Mouse (Mus musculus) CD4-positive, CD25-positive, alpha-beta regulatory T cell, adult 4 months (primary cell): ENCODE results near the gene Nos1. TPM values are rescaled to one million over a fixed set of nuclear protein-coding genes. Genes with fewer than 3 reads are reported as not detected.

Experiments
- ATAC-seq: one replicate; pipeline ENCODE4 v1.8.0; 2017
- polyA plus RNA-seq, 2 experiments: library from polyadenylated mRNA; unstranded; fragments of 100-300 nt; shearing (Covaris generic); gene quantifications; one replicate each; pipeline ENCODE4 v1.2.1; 2017

Gene Nos1
- polyA plus RNA-seq, 2 experiments from 2014 or later: 0.16 to 0.17 TPM

DNA sequence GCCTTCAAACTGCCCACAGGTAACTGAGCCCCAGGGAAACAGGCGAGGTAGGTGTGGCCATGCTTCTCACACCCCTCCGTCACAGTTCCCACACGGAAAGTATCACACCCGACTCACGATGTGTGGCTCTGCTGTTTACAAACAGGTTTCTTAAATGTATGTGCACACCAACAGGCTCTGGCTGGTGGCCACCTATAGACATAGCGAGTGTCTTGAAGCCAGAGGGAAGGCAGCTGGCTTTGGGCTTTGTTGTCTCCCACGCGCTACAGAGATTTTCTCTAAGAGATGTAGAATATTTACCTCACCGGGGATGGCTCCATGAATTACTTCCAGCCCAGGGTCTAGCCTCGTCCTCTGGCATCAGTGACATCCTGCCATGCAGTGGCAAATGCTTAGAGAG lies 118.5 kb downstream of the Nos1 start:
- no peak for ATAC-seq

- ATAC-seq: no peak
Observed at GRCm38 (mm10) chr5:117900921-117901705, 120.3 kb downstream of the Nos1 start.

DNA sequence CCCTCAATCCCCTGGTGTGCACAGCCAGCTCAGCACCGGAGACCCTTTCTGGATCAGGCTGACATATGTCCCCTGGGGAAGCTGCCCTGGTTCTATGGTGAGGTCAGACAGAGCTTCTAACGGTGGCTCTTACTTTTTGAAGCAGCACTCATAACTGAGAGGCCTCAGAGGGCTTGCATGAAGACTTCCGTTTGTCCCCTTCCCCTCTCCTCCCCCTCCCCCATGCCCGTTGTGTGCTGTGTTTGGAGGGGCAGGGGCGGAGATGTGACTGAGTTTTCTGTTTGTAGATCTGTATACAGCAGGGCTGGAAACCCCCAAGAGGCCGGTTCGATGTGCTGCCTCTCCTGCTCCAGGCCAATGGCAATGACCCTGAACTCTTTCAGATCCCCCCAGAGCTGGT lies 122.7 kb downstream of the Nos1 start:
- ATAC-seq: no peak

GRCm38 (mm10) chr5:117905728-117906127 lies 124.9 kb downstream of the Nos1 start:
- ATAC-seq: no peak

DNA sequence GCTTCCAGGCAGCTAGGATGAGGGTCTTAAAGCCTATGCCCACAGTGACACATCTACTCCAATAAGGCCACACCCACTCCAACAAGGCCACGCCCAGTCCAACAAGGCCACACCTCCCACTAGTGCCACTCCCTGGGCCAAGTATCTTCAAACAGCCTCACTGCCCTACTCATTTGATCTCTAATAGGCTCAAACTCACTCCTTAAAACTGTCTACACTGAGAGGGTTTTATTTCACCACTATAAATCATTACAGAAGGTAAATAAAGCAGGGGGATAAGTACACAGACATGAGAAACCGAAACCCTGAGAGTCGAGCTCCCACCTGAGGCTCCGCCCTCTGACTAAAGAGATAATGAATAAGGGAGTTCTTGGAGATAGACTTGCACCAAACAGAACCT lies 128.7 kb downstream of the Nos1 start:
- no peak for ATAC-seq

GRCm38 (mm10) chr5:117916349-117916748 lies 135.5 kb downstream of the Nos1 start:
- no peak for ATAC-seq

- ATAC-seq: no peak
Observed at GRCm38 (mm10) chr5:117916906-117917305, 136.1 kb downstream of the Nos1 start.

DNA sequence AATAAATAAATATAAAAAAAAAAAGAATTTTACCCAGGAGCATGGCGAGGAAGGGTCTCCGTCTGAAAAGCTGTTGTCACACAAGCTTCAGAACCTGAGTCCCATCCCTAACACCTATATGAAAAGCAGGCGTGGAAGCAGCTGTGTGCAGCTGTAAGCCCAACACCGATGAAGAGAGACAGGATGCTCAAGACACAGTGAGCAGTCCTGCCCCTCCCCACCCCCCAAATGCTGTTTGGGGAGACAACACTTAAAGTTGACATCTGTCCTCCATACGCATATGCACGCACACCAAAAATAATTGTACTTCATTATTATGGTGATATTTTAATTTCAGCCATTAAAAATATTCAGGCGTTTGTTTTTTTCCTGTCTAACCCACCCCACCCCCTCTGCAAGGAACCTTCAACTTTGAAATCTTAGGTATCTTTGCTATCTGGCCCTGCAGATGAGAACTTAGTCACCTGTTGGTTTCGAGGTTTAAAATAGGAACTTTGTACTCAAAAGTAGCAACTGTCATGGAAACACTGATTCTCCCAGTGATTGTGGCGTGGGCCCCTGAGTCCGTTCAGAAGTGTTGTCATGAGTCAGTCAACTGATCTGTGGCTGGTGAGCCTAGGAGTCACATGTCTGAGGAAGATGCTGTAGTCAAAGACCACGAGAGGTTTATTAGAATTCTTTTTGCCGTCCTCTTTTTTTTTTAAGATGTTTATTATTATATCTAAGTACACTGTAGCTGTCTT lies 141.1 kb downstream of the Nos1 start:
- peak; percentile 54 for ATAC-seq

DNA sequence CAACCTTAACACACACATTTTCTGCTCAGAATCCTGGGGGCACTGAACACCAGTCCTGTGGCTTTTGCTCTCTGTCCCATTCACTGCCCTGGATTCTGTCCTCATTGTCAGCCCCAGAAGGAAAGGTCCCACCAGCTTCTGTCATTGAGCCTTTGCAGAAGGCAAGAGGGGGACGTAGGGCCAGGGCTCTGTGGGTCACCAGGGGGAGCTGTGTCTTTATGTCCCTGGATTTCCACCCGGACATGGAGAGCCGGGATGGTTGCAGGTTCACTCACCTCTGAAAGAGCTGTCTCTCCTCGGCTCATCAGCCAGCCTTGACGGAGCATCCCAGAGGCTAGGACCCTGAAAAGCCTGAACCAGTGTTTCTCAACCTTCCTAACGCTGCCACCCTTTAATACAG lies 142.9 kb downstream of the Nos1 start:
- no peak for ATAC-seq

- ATAC-seq: no peak
Observed at GRCm38 (mm10) chr5:117928553-117928952, 147.7 kb downstream of the Nos1 start.

GRCm38 (mm10) chr5:117932222-117932621 lies 151.4 kb downstream of the Nos1 start:
- ATAC-seq: no peak

GRCm38 (mm10) chr5:117932862-117933261 lies 152.0 kb downstream of the Nos1 start:
- peak; percentile 70 for ATAC-seq

- ATAC-seq: no peak
Observed at GRCm38 (mm10) chr5:117936346-117936745, 155.5 kb downstream of the Nos1 start.

DNA sequence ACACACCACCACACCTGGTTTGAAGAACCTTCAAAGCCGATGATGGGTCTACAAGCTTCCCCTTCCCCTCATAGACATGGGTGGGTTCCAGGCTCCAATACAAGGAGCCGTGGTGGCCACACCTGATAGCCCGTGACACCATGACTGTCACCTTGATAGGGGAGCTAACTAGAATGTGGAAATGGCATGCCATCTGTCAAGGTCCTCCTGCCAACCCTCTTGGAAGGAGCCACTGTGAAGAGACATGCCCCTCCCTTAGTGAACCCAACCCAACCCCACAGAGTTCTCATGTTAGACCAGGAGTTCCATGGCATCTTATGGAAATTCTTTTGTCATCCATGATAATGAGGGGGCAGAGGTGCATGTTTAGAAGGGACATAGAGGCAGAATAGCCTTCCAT lies 156.4 kb downstream of the Nos1 start:
- ATAC-seq: no peak

GRCm38 (mm10) chr5:117938182-117938581 lies 157.3 kb downstream of the Nos1 start:
- peak; percentile 89 for ATAC-seq

GRCm38 (mm10) chr5:117939402-117939801 lies 158.6 kb downstream of the Nos1 start:
- ATAC-seq: no peak

DNA sequence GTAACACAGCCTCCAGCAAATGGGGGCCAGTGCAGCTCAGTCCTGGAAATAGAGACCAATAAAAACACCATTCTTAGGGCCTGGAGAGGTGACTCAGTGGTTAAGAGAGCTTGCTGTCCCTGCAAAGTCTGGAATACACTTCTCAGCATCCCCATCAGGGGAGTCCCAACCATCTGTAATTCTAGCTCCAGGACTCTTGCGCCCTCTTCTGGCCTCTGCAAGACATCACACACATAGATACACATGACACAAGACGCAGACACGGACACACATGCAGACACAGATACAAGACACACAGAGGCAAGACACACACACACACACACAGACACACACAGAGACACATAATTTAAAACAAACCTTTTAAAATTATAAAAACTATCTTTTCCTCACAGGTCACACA lies 160.7 kb downstream of the Nos1 start:
- no peak for ATAC-seq

DNA sequence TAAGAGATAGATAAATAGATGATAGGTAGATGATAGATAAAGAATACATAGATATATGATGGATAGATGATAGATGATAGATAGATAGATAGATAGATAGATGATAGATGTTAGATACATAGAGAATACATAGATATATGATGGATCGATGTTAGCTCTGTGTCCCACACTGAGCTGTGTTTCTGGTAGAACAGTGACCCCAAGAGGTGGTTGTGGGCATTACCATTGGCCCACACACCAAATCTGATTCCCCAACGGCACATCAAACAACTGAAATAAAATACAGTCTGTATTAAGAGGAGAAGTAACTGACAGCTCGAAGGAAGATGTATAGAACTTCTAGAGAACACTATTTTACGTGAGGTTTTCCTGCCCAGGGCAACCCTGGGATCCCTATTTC lies 165.8 kb downstream of the Nos1 start:
- ATAC-seq: peak; percentile 66

DNA sequence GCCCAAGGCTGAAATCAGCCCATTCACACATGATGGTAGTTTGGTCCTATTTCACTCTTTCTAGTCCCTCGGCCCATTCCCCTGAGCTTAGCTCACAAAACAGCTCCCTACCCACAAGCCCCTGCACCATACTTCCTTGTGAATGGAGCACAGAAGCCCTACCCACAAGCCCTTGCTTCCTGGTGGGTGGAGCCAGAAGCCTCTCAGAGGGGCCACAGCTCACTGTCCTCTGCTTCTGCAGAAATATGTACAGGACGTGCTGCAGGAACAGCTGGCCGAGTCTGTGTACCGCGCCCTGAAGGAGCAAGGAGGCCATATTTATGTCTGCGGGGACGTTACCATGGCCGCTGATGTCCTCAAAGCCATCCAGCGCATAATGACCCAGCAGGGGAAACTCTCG lies 168.6 kb downstream of the Nos1 start:
- ATAC-seq: no peak

DNA sequence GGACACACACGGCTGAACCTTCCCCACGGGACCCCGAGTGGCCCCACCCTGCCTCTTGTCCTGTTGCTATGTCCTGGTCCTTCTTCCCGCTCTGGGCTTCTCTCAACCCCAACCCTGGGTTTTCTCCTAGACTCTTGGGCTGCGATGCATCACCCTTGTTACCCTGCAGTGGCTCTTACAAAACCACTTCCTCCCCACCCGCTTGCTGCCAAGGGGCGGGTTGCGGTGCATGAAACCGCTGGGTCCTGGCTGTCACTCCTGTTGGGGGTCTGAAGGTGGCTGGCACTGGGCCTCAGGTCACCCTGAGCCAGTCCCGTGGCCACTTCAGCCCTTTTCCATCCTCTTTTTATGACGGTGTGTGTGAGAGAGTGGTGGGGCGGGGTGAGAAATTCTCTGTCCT lies 173.1 kb downstream of the Nos1 start:
- peak; percentile 37 for ATAC-seq

- ATAC-seq: no peak
Observed at GRCm38 (mm10) chr5:117954429-117954828, 173.6 kb downstream of the Nos1 start.

DNA sequence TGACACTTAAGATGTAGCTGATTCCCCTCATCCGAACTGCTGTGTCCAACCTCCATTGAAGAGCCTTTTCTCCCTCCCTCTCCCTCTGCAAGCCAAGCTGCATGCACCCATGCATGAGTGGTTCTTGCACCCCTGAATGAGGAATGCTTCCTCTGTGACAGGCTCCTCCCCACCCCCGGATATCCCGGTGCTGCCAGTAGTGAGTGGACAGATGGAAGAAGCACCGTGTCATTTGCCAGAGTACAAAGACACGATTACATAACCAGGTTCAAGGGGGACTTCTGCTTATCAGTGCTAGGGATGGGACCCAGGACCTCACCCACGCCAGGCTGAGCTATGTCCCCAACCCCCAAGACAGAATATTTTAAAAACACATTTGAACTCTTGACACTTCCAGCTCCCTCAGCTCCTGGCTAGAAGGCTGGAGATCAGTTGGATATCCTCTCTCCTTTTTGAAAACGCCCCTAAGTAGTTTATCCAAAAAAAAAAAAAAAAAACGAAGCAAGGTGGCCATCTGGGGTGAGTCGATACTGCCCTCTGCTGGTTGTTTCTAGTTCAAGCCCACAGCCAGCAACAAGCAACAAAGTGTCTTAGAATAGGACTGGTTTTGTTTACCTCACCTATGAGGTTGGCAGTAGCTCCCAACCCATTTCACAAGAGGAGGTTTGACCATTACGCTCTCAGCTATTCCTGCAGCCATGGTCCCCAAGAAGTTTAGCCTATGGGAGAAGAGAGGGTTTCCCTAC lies 175.0 kb downstream of the Nos1 start:
- no peak for ATAC-seq

GRCm38 (mm10) chr5:117964750-117965149 lies 183.9 kb downstream of the Nos1 start:
- no peak for ATAC-seq
